Mouse (Mus musculus) retina, embryonic 14.5 days (tissue): Measurements from ENCODE around the gene Zfpm1.

Experiments used
- DNase-seq: peaks from one replicate; pipeline ENCODE4 v3.0.0-alpha.2; 2015; ENCODE audit warnings: low spot score

Gene Zfpm1

DNA sequence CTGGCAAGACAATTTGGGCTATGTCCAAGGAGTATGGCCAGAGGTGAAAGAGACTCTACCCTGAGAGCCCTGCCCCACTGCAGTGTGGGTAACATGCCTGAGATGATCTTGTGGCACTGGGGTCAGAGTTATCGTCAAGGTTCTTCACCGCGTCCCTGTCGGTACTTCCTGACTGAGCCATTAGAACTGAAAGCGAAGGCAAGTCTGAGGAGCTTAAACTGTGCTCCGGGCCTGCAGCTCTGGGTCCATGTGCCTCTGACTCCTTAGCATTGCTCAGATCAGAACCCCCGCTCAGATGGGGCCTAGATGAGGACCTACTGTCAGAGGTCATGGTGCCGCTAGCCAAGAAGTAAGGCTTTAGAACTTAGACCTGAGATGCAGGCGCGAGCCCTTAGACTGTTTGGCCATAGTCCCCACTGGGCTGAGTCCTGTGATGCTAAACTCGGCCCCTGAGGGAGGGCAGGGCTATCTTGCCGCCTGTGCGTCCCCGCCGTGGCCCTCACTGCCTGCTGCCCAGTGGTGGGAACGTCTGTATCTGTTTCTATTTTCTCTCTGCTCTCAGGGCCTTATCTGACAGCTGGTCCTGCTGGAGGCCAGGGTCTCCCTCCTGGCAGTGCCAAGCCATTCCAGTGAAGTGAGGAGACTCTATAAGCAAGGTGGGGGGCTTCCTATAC is 17.8 kb downstream of the Zfpm1 start:
- no peak for DNase-seq

DNA sequence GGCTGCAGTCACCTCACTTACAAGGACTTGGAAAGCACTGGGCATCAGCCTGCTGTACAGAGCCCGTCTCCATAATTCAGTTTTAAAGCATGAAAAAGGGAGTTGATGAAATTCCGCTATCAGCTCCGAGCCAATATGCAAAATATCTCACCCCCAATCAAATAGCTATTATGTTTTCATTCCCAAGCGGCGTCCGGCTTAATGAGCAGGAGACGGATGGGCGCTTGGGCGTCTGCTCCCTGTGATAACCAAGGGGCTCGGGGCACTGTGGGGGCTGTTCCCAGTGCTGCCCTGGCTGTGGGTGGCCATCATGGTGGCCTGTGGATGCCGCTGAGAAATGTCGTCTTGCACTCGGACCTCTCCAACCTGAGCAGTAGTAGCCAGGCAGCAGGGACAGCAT is 19.1 kb downstream of the Zfpm1 start:
- DNase-seq = no peak

DNA sequence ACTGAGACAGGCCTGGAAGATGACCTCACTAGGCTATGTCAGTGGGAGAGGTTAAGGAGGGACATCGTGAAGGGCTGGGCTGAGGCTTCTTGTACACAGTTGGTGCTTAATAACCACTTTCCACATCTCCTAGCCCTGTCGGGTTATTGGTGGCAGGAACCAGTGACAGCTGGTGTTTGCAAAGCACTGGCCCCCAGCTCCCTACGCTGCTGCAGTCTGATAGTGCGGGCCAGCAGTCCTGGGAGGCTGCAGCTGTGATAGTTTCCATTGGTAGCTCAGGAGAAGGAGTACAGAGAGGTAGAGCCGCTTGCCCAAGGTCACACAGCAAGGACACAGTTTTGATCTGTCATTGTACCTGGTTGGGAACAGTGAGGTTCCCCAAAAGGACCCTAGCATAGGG is 19.9 kb downstream of the Zfpm1 start:
- DNase-seq = no peak

DNA sequence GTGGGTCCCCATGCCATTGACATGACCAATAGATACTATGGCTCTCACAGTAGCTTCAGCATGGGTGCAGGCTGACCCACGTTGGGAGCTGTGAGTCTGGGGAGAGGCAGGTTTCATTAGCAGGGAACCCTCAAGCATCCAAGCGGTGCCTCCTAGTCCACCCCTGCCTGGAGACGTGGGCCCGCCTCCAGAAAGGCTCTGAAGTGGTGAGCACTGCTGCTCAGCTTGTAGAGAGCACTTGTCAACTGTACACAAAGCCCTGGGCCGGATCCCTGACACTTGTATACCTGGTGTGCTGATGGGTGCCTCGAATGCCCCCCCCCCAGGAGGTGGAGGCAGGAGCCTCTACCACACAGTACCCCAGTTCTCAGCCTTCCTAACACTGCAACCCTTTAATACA is 21.5 kb downstream of the Zfpm1 start:
- no peak for DNase-seq

DNA sequence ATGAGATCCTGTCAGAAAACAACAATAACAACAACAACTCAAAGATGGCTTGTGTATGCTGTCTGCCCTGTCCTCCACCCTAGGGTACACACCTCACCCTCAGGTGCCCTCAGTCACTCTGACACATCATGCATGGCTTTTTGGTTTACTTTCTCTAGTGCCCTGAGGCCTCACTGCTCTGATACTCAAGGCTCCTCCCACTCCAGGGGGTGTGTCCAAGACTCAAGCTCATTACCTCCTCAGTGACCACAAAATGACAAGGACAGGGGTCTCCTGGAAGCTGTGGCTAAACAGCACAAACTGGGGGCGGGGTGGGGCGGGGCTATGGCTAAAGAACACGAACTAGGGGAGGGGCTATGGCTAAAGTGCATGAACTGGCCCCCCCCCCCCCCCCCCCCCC is 22.1 kb downstream of the Zfpm1 start:
- no peak for DNase-seq

DNA sequence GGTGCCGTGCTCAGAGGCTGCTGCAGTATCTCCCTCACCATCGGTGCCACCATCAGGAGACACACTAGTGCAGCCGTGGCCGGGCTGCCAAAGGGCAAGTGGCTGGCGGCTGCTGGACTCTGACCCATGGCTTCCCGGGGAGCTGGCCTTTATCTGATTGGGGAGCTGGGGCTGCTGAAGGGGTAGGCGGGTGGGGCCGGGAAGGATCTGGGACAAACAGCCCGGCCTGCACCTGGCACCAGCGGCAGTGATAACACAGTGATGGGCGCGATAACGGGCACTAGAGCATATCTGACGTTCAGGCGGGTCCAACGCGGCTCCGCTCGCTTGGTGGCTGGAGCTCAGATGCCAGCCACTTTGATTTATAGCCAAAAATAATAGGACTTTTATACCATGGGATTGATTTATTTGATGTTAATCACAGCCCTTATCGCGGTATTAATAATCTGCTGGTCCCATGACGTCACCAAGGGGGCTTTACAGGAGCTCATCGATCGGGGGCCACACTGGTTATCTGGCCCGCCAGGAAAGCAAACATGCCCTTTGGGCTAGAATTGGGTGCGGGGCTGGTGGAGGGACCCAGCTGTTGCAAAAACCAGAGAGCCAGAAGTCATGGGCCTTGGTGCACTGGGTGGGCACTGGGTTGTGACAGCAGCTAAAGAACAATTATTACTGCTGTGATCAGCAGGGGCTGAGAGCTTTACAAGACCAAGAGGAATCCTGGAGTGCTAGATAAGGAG is 24.9 kb downstream of the Zfpm1 start:
- DNase-seq = no peak

DNA sequence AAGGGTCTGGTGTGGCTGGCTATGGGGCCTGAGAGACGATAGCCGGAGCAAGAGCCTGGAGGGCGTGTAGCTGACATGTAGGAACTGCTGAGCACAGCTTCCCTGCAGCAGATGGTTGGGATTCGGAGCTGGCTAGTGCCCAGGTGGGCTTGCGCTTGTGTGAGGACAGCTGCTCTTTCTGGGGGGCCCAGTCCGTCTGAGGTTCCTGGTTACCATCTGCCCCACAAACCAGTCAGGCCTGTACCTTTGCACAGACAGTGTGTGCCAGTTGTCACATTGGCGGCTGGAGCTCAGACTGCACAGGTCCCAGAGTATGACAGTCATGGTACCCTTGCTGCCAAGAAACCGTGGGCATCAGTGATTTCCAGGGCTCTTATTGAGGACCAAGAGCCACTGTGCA is 25.9 kb downstream of the Zfpm1 start:
- DNase-seq = no peak

DNA sequence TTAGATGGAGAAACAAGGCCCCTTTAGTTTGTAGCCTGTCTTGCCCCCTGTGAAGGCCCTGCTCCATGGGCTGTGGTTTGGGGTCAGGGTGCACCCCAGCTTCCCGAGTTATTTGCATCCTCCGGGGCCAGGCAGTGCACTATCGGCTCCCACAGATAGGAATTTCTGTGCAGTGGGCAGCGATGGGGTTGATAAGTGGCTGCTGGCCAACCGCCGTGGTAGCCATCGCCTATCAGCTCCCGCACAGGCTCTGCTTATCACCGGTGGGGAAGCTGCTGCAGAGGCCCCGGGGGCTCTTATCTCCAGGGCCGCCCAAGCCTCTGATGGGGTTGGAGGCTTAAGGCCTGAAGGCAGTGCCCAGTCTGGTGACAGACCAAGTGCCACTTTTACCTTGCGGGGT is 27.3 kb downstream of the Zfpm1 start:
- no peak for DNase-seq

DNA sequence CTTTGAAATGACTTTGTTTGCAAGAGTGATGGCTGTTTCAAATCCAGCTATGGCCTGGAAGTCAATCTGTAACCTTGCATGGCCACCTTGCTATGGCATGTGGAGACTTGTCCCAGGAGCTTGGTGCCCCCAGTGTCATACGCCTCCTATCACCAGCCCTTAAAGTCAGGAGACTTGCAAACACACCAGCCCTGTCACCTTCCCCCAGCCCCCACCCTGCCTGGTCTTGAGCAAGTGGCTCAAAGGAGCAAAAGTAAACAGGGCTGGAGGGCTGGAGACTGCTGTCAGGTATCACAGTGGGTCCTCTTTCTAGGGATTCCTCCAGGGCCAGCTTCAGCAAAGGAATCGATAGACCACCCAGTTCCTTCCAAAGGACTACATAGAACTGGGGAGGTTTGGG is 29.2 kb downstream of the Zfpm1 start:
- DNase-seq = no peak

DNA sequence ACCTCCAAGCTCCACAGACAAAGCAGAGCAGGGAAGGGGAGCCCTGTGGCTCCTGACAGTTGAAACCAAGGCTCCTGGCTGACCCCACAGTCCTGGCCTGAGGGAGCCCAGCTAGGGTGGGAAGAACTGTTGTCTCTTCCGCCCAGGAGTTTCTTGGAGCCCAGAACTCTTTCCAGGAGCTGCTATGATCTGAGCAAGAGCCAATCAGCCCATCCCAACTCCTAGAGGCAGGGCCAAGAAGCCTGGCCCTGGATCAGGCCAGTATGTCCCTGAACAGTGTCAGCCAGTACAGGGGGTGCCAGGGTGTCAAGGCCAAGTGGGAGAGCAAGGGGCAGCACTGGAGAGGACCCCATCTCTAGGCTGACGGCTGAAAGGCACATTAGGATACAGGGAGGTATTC is 30.6 kb downstream of the Zfpm1 start:
- DNase-seq = no peak

DNA sequence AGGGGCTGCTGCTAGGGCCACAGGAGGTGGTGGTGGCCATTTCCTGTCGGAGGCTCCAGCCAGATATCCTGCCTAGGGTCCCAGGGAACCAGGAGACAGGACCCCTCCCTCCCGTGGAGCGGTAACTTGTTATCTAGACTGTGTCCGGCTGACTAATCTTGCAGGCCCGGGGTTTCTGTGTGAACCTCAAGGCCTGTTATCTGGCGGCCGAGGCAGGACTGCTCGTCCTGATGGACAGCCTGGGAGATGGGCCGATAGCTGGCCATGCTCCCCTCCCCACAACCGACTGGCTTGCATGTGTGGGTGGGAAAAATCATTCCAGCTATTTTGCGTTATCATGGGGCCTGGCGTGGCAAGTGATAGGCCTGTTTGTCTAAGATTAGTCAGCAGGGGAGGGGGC is 31.4 kb downstream of the Zfpm1 start:
- no peak for DNase-seq

DNA sequence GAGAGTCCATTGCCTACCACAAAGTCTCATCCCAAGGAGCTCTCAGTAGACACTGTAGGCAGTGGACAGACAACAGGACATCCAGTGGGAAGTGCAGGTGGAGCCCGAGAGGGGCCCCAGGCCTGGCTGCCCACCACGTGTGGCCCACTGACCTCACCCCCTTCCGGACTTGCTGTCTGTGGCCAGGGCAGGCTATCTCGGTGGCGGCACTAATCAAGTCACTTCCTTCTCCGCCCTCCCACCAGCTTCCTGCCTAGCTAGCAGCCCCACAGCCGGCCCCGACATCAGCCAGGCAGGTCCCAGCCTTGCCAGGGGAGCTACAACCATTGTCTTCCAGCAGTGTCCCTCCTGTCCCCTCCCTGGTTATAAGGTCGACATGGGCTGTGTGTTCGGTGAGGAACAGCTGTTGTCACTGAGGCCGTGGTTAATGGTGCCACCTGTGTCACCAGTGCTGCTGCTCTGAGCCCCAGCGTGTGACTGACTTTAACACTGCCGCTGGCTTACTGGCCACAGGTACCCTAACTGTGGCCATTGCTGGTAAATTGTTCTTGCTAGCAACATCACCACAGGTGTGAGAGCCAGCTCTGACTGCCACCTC is 33.1 kb downstream of the Zfpm1 start:
- DNase-seq = no peak

DNA sequence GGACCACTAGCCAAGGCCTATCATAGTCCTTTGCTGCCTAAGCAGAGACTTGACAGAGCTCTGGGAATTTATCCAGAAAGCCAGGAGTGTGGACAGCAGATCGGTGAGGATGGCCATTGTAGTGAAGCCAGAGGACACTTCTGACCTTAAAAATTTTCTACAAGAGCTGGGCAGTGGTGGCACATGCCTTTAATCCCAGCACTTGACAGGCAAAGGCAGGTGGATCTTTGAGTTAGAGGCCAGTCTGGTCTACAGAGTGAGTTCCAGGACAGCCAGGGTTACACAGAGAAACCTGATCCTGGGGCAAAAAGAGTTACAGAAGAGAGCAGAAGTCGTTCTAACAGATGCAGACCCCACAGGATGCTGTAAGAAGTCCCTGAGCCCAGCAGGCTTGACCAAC is 34.5 kb downstream of the Zfpm1 start:
- DNase-seq = no peak

DNA sequence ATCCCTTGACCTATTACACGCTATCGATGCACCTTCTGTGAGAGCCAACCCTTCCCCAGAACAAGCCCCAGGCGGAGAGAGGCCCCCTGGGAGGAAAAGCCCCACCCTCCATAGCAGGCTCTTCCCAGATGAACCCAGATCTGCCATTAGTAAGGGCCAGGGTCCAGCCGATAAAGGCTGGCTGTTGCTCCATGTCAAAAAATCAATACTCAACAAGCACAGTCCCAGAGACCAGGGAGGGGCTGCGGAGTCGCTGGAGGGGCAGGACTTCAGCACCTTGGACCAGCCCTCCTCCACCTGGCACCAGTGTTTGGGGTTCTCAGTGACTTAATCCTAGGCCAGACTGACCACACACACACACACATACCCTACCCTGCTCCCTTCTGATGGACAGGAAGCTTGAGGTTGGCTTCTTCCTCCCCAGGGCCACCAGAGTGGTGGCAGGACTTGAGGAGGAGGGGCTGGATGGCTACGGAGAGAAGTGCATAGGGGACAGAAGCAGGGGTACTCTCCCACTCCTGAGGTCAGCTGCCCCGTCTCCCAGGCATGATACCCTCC is 36.1 kb downstream of the Zfpm1 start:
- no peak for DNase-seq

DNA sequence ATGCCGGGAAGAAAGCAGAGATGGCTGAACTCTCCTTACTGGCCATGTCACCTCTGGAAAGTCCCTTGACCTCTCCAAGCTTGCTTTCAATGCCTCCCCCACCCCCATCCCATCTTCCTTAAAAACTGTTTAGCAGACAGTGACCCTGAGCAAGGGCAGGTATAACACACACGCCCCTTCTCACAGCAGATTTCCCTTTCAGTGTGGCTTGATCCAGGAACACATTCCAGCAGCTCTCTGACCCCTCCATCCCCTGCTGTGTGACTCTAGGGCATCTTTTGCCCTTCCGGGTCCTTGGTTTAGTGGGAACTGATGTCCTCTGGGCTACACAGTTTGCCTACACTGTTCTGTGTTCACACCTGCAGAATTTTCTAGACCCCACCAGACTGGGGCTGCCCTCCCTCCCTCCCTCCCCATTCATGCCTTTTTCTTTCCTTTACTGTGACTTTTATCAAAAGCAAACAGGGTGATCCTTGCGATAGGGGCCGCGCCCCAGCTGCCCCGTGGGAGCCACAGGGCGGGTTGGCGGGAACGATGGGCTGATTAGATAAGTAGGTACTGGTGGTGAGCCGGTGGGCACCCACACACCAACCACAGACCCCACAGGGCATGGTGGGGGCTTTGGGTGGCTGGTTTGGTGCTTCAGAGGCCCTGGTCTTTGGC is 37.2 kb downstream of the Zfpm1 start:
- no peak for DNase-seq

DNA sequence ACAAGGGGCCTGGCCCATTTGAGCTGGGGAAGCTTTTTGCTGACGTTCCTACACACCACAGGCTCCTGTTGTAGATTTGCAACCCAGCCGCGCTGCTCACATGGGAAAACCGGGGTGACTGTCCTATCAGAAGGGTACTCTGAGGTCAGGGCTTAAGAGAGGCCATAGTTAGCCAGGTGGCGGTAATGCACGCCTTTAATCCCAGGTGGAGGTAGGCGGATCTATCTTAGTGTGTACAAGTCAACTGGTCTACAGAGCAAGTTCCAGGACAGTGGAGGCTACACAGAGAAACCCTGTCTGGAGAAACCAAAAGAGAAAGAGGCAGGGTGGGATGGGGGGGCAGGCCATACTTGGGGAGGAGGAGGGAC is 37.8 kb downstream of the Zfpm1 start:
- DNase-seq = no peak

DNA sequence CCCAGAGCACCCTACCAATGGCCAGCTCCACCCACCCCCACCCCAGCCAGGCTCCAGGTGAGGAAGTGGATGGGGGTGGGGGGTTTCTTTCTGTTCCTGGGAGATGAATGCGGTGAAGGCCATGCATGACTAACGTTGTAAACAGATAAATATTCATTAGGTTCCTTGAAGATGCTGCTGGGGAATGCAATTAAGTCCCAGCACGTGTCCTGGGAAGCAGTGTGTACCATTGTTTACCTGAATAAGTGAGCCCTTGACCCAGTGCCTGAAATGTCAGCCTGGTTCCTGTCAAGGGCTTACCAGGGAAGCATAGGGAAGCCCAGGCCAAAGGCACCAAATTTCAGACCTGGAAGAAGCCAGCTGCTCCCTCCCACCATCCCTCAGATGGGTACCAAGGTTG is 38.6 kb downstream of the Zfpm1 start:
- no peak for DNase-seq

DNA sequence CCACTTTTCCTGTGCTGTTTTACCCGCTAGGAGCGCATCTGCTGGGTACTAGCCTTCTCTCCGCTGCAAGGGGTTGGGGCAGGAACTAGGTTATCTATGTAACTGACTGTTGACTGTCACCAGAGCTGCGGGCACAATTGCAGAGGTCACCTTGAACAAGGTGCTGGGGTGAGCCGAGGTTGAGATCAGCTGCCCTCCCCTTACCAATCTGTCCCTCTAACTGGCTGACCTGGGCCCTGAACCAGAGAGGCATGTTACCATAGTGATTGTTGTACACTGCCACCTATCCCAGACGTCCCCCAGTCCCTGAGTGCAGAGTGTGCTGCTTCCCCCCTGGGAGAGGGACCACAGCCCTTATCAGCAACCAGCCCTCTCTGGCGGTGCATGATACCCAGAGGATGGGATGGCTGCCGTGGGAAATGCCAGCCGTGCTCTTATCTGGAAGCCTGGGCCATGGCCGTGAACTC is 39.5 kb downstream of the Zfpm1 start:
- no peak for DNase-seq

DNA sequence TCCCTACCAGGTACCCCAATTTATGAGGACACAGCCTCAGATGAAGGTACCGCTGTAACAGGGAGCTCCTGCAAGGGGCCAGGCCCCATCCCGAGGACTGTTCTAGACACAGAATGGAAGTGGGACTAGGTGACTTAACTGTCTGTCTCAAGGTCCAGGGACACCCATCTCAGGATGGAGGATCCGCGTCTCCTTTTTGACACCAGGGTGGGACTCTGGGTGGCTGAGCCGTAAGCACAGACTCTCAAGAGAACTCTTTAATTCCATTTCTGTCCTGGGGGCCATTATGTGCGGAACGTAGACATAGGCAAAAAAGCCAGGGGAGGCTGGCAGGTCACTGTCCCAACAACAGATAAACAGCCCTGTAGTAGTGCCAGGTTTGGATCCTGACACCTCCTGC is 40.2 kb downstream of the Zfpm1 start:
- no peak for DNase-seq

DNA sequence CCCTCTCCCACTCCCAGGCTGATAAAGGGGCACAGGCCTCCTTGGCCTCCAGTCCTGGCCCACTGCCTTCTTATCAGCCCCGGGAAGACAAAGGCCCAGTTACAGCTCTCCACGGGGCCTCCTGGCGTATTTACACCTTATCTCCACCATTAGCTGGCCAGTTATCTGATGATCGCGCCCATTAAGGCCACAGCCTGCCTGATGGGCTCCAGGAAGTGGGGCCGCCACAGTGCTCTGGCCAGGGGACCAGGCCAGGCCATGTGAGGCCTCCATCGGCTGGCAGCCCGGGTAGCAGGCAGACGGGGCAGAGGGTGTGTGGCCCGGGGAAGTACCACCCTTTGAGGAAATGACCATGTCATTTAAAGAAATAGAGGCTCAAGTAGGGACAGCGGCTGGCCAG is 40.9 kb downstream of the Zfpm1 start:
- DNase-seq = no peak

DNA sequence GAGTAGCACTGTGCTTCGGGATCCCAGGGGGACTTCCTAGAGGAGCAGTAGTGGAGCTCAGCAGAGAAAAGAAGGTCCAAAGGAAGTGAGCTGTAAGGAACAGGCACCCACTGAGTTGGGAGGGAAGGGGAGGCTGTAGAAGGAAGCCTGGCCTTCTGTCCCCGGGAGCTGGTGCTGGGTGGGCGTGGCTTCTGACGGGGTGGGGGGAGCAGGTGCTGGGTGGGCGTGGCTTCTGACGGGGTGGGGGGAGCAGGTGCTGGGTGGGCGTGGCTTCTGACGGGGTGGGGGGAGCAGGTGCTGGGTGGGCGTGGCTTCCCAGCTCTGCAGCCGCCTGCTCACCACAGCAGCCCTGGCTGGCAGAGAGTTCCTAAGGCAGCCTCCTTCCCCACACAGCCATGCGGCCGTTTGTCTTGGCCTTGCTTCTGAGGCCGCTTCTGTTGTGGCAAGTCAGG is 42.0 kb downstream of the Zfpm1 start:
- DNase-seq = peak; percentile 57

DNA sequence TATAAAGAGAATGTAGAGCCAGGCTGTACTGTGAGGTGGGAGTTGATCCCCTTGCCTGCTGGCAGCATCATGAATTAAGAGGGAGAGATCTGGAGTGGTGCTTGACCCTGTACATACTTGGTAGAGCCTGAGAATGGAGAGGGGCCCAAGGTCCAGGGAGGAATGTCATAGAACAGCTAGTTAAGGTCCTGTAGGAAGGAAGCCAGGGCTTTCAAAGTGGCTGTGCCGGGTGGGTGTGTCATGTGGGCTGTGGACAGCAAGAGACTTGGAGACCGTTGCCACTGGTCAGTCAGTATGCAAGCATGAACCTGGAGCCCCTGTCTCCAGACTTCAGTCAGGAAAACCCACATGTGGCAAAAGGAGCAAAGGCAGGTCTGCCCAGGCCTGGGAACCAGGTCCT is 43.3 kb downstream of the Zfpm1 start:
- no peak for DNase-seq

DNA sequence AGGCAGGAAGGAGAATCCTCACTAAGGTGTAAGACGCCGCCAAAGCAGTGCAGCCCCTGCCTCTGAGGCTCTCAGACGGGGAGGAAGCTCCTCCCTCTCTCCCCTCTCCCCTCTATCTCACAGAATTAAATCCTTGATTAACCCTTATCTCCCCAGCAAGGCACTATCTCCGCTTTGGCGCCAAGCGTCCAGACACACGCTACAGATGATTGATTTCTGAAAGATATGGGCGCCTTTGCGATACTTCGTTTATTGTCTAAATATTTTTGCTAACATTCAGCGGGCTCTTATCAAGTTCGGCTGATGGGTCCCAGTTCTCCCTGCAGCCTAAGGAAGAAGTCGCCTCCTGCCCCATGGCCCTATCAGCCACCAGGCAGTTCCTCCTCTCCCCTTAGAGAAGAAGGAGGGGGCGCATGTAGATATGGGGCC is 44.2 kb downstream of the Zfpm1 start:
- no peak for DNase-seq
